Mouse (Mus musculus) neutrophil, adult 65 days (primary cell): ENCODE data around the gene Ccdc186. TPM values are rescaled to one million over a fixed set of nuclear protein-coding genes. Genes with fewer than 3 reads are reported as not detected.

Experiments used
- total RNA-seq: library from RNA; stranded (reverse); gene quantifications from 2 replicates; pipeline ENCODE4 v1.2.4, GENCODE M21; 2023

The Ccdc186 gene
- 36.1 and 39.6 TPM in 2 replicates for total RNA-seq

GRCm38 (mm10) chr19:56821798-56822447 is at the start of gene Ccdc186:
Ccdc186 (minus strand) TSS chr19:56822190.

GRCm38 (mm10) chr19:56826047-56826631 is 4.1 kb upstream of the Ccdc186 start, which contains the start of gene Tdrd1:
Tdrd1 (plus strand) TSS chr19:56826209.

Other genes starting within 250 kb of the Ccdc186 start
- 0.16 TPM in 1 of 2 replicates, not detected in the other for gene Adrb1, start 100.0 kb downstream of the Ccdc186 start, total RNA-seq
- gene Tdrd1, start 4.0 kb upstream of the Ccdc186 start, total RNA-seq = not detected in 2 replicates
- gene Vwa2, start 52.1 kb upstream of the Ccdc186 start, total RNA-seq = not detected in 2 replicates
- gene Afap1l2, start 186.0 kb upstream of the Ccdc186 start, total RNA-seq = not detected in 2 replicates